Mouse (Mus musculus) olfactory bulb, adult 2 months (tissue): Measurements from ENCODE around the gene Rgs6.

ENCODE experiments used
- CTCF ChIP-seq: fragments of 200-500 bp; IDR thresholded peaks from 2 replicates; pipeline ENCODE4 v1.5.1; 2012; ENCODE audit warnings: low read depth, mild to moderate bottlenecking, low read length, moderate library complexity; ENCODE audit not compliant: insufficient read depth
- POLR2A ChIP-seq: fragments of 200-500 bp; IDR thresholded peaks from 2 replicates; pipeline ENCODE4 v1.6.1; 2012; ENCODE audit warnings: mild to moderate bottlenecking, low read depth, low read length, moderate library complexity; ENCODE audit not compliant: insufficient read depth

- TF ChIP-seq CTCF (no peak), POLR2A (no peak)
Measured at GRCm38 (mm10) chr12:82973771-82974170, 385.7 kb downstream of the Rgs6 start.
